Mouse (Mus musculus) heart, embryonic 14.5 days (tissue): ENCODE data around the gene Pus7l. TPM values are rescaled to one million over a fixed set of nuclear protein-coding genes. Genes with fewer than 3 reads are reported as not detected.
A peak's percentile ranks its signal among the peaks of the same experiment; 100 is the strongest.

Experiments used
- ATAC-seq: fragments of 200-750 bp; cut with Nextera tagmentation; 2 replicates; pipeline ENCODE4 v1.8.0; 2017; ENCODE audit warnings: low read depth, moderate TSS enrichment; ENCODE audit not compliant: insufficient number of reproducible peaks, insufficient read depth, low FRiP score
- H3K27ac ChIP-seq, 2 experiments: fragments of 200-500 bp in 1 of 2; fragments of 300-500 bp in 1 of 2; sonication (generic) in 1 of 2; replicated peaks in 1 of 2; 2 replicates each; pipeline ENCODE4 v1.5.1; 2012 to 2014; ENCODE audit warnings: low read depth in 2 of 2, low read length in 2 of 2, control low read depth in 1 of 2, mild to moderate bottlenecking in 1 of 2, mixed read lengths in 1 of 2; ENCODE audit not compliant: control insufficient read depth in 1 of 2, insufficient read depth in 1 of 2
- H3K27me3 ChIP-seq: fragments of 300-500 bp; sonication (generic); 2 replicates; pipeline ENCODE4 v1.6.1; 2014; ENCODE audit warnings: mild to moderate bottlenecking, low read length, control low read depth; ENCODE audit not compliant: control insufficient read depth, insufficient read depth
- H3K36me3 ChIP-seq: fragments of 300-500 bp; sonication (generic); 2 replicates; pipeline ENCODE4 v1.6.1; 2014; ENCODE audit warnings: mild to moderate bottlenecking, control low read depth, low read length, mixed read lengths; ENCODE audit not compliant: control insufficient read depth, insufficient read depth
- H3K4me1 ChIP-seq, 2 experiments: fragments of 200-500 bp in 1 of 2; fragments of 300-500 bp in 1 of 2; sonication (generic) in 1 of 2; 2 replicates each; pipeline ENCODE4 v1.6.1; 2012 to 2014; ENCODE audit warnings: low read length in 2 of 2, control low read depth in 1 of 2, mixed read lengths in 1 of 2; ENCODE audit not compliant: control insufficient read depth in 2 of 2, insufficient read depth in 2 of 2
- H3K4me2 ChIP-seq: fragments of 300-500 bp; sonication (generic); 2 replicates; pipeline ENCODE4 v1.6.1; 2014; ENCODE audit warnings: mild to moderate bottlenecking, low read length
- H3K4me3 ChIP-seq, 2 experiments: fragments of 200-500 bp in 1 of 2; fragments of 300-500 bp in 1 of 2; sonication (generic) in 1 of 2; 2 replicates each; pipeline ENCODE4 v1.5.1; 2012 to 2014; ENCODE audit warnings: low read length in 2 of 2, mild to moderate bottlenecking in 2 of 2, control low read depth in 1 of 2, low read depth in 1 of 2, moderate library complexity in 1 of 2; ENCODE audit not compliant: control insufficient read depth in 1 of 2, insufficient read depth in 1 of 2
- H3K9ac ChIP-seq: fragments of 300-500 bp; sonication (generic); 2 replicates; pipeline ENCODE4 v1.6.1; 2014; ENCODE audit warnings: mild to moderate bottlenecking, low read length
- H3K9me3 ChIP-seq: fragments of 300-500 bp; sonication (generic); 2 replicates; pipeline ENCODE4 v1.6.1; 2016; ENCODE audit warnings: low read length, control low read depth; ENCODE audit not compliant: control insufficient read depth
- WGBS: fragments of 180-500 bp; shearing (Covaris S2); extraction: QIAGEN DNeasy Blood & Tissue Kit; methylation state at CpG from one replicate; pipeline ENCODE4 v1.1.7; 2014; 5-methylcytosine and 5-hydroxymethylcytosine counted together
- polyA plus RNA-seq: library from polyadenylated mRNA; unstranded; fragments of >200 nt; fragmentation: Nextera tagmentation; extraction: Ambion mirVana; gene quantifications from 2 replicates; pipeline ENCODE4 v1.2.1, GENCODE M21; 2014

Pus7l gene
- polyA plus RNA-seq, 1 experiment from 2014 or later, result 4.1 TPM

- H3K4me2 ChIP-seq, result no peak overlapping the region
- H3K4me1 ChIP-seq, result no peaks in the 10 kb centered on the region
- H3K27ac ChIP-seq, result no peak overlapping the region
- WGBS, result 79% methylated on average over 2 of the region's 2 CpGs
- H3K9ac ChIP-seq, result no peak overlapping the region
- no peak overlapping the region for H3K4me3 ChIP-seq
- no peaks in the 10 kb centered on the region for H3K36me3 ChIP-seq
- ATAC-seq, result no peak
- no peaks in the 10 kb centered on the region for H3K27me3 ChIP-seq
- H3K9me3 ChIP-seq, result no peaks in the 10 kb centered on the region
Measured at GRCm38 (mm10) chr15:94564909-94565308, 21.6 kb upstream of the Pus7l start.

- ATAC-seq, result no peak
- Histone ChIP-seq H3K9ac (no peak overlapping the region), H3K4me1 (no peaks in the 10 kb centered on the region), H3K36me3 (no peaks in the 10 kb centered on the region), H3K9me3 (no peaks in the 10 kb centered on the region), H3K4me3 (no peak overlapping the region), H3K27me3 (no peaks in the 10 kb centered on the region), H3K4me2 (no peak overlapping the region), H3K27ac (no peak overlapping the region)
- 63% methylated on average over 17 of the region's 17 CpGs for WGBS
Measured at GRCm38 (mm10) chr15:94558895-94559656, 15.7 kb upstream of the Pus7l start.

- no peak for ATAC-seq
- no peaks in the 10 kb centered on the region for H3K36me3 ChIP-seq
- H3K27me3 ChIP-seq, result no peaks in the 10 kb centered on the region
- H3K4me2 ChIP-seq, result no peak overlapping the region
- WGBS, result 24% methylated on average over 7 of the region's 7 CpGs
- no peaks in the 10 kb centered on the region for H3K4me1 ChIP-seq
- H3K9ac ChIP-seq, result no peak overlapping the region
- no peak overlapping the region for H3K4me3 ChIP-seq
- H3K9me3 ChIP-seq, result no peaks in the 10 kb centered on the region
- no peak overlapping the region for H3K27ac ChIP-seq
Measured at GRCm38 (mm10) chr15:94557442-94557841, 14.1 kb upstream of the Pus7l start.

- no peak overlapping the region for H3K27ac ChIP-seq
- no peaks in the 10 kb centered on the region for H3K4me1 ChIP-seq
- no peak overlapping the region for H3K4me2 ChIP-seq
- no peak overlapping the region for H3K4me3 ChIP-seq
- ATAC-seq, result no peak
- WGBS, result 88% methylated on average over 9 of the region's 9 CpGs
- no peak overlapping the region for H3K9ac ChIP-seq
- H3K27me3 ChIP-seq, result no peaks in the 10 kb centered on the region
- 0 out of 2 replicates have a peak, but pooled peaks cover 11% of the 10 kb centered on the region for H3K9me3 ChIP-seq
- H3K36me3 ChIP-seq, result no peaks in the 10 kb centered on the region
Measured at GRCm38 (mm10) chr15:94553536-94553935, 10.2 kb upstream of the Pus7l start.

GRCm38 (mm10) chr15:94544844-94545243 is 1.5 kb upstream of the Pus7l start:
- Histone ChIP-seq H3K4me1 (peaks cover 2 to 4% of the 10 kb centered on the region in 2 experiments; a peak in 2 of 4 replicates), H3K27ac (no peak overlapping the region), H3K4me2 (no peak overlapping the region), H3K9ac (no peak overlapping the region), H3K27me3 (no peaks in the 10 kb centered on the region), H3K36me3 (no peaks in the 10 kb centered on the region), H3K9me3 (0 out of 2 replicates have a peak, but pooled peaks cover 2% of the 10 kb centered on the region), H3K4me3 (no peak overlapping the region)
- no peak for ATAC-seq
- 86% methylated on average over 4 of the region's 4 CpGs for WGBS

GRCm38 (mm10) chr15:94544052-94544636 is 797 bp upstream of the Pus7l start:
- Histone ChIP-seq H3K27ac (peak overlapping the region; percentile 66 to 73; a peak in 3 of 4 replicates), H3K4me3 (peak overlapping the region; percentile 93 to 96), H3K9me3 (no peaks in the 10 kb centered on the region), H3K4me2 (peak overlapping the region; percentile 84), H3K9ac (peak overlapping the region; percentile 84), H3K36me3 (0 out of 2 replicates have a peak, but pooled peaks cover 1% of the 10 kb centered on the region), H3K4me1 (peaks cover 2 to 4% of the 10 kb centered on the region in 2 experiments; a peak in 2 of 4 replicates), H3K27me3 (no peaks in the 10 kb centered on the region)
- no peak for ATAC-seq
- 42% methylated on average over 9 of the region's 9 CpGs for WGBS

GRCm38 (mm10) chr15:94542567-94543408 is 559 bp downstream of the Pus7l start:
- Histone ChIP-seq H3K9ac (peak overlapping the region; percentile 84), H3K27ac (peak overlapping the region in 1 of 2 experiments; percentile 66; a peak in 2 of 4 replicates), H3K36me3 (0 out of 2 replicates have a peak, but pooled peaks cover 3% of the 10 kb centered on the region), H3K4me3 (peak overlapping the region; percentile 93 to 96), H3K4me1 (peaks cover 2 to 4% of the 10 kb centered on the region in 2 experiments; a peak in 2 of 4 replicates), H3K27me3 (no peaks in the 10 kb centered on the region), H3K4me2 (peak overlapping the region; percentile 84), H3K9me3 (no peaks in the 10 kb centered on the region)
- ATAC-seq, result peak; percentile 77
- WGBS, result 11% methylated on average over 18 of the region's 22 CpGs
